Mouse (Mus musculus): ENCODE measurements at regions not wholly inside any gene's neighbourhood (a gene's known extent, or its start where the extent isn't known, plus 50 kb on each side); places are given as distances from the start of the nearest gene placed in this dataset.

GRCm38 (mm10) chr1:157887146-157887545 lies 380.6 kb downstream of the Sec16b start:
- TF ChIP-seq CTCF (IDR thresholded peaks at IDR 0.05; ENCODE audit: extremely low read depth, insufficient read length, insufficient replicate concordance, low read depth, low read length) (no peak), POLR2A (IDR thresholded peaks at IDR 0.05; ENCODE audit: low read depth, low read length) (no peak)

Measured in small intestine, adult 2 months (tissue).